Mouse (Mus musculus) heart, embryonic 11.5 days (tissue): Measurements from ENCODE around the gene Cd209d. TPM values are rescaled to one million over a fixed set of nuclear protein-coding genes. Genes with fewer than 3 reads are reported as not detected.
"Not testable (repeated sequence)": the region's sequence is repeated elsewhere in the genome, so short reads cannot be mapped to it uniquely, and the experiment has no call there.

Experiments used
- ATAC-seq: fragments of 200-750 bp; cut with Nextera tagmentation; replicated peaks from 2 replicates; pipeline ENCODE4 v1.8.0; 2017; ENCODE audit warnings: moderate library complexity; ENCODE audit not compliant: insufficient number of reproducible peaks, low FRiP score, low TSS enrichment
- H3K27ac ChIP-seq: fragments of 300-500 bp; sonication (generic); 2 replicates; pipeline ENCODE4 v1.5.1; 2014; ENCODE audit warnings: mild to moderate bottlenecking, low read depth, low read length
- H3K27me3 ChIP-seq: fragments of 300-500 bp; sonication (generic); 2 replicates; pipeline ENCODE4 v1.6.1; 2014; ENCODE audit warnings: mild to moderate bottlenecking, low read length, mixed read lengths; ENCODE audit not compliant: control insufficient read depth, insufficient read depth
- H3K36me3 ChIP-seq: fragments of 300-500 bp; sonication (generic); 2 replicates; pipeline ENCODE4 v1.6.1; 2014; ENCODE audit warnings: mild to moderate bottlenecking, low read length, moderate library complexity, mixed read lengths; ENCODE audit not compliant: control insufficient read depth, insufficient read depth
- H3K4me1 ChIP-seq: fragments of 300-500 bp; sonication (generic); 2 replicates; pipeline ENCODE4 v1.6.1; 2014; ENCODE audit warnings: low read length; ENCODE audit not compliant: control insufficient read depth, insufficient read depth
- H3K4me2 ChIP-seq: fragments of 300-500 bp; sonication (generic); 2 replicates; pipeline ENCODE4 v1.6.1; 2014; ENCODE audit warnings: mild to moderate bottlenecking, moderate library complexity
- H3K4me3 ChIP-seq: fragments of 300-500 bp; sonication (generic); 2 replicates; pipeline ENCODE4 v1.5.1; 2014; ENCODE audit warnings: low read depth, low read length
- H3K9ac ChIP-seq: fragments of 300-500 bp; sonication (generic); 2 replicates; pipeline ENCODE4 v1.6.1; 2014; ENCODE audit warnings: mild to moderate bottlenecking, low read depth, low read length, moderate library complexity
- H3K9me3 ChIP-seq: fragments of 300-500 bp; sonication (generic); replicated peaks from 2 replicates; pipeline ENCODE4 v1.6.1; 2016; ENCODE audit warnings: low read length; ENCODE audit not compliant: control insufficient read depth
- WGBS: fragments of 180-500 bp; shearing (Covaris S2); extraction: QIAGEN DNeasy Blood & Tissue Kit; methylation state at CpG from one replicate; pipeline ENCODE4 v1.1.7; 2014; ENCODE audit not compliant: insufficient replicate concordance; 5-methylcytosine and 5-hydroxymethylcytosine counted together
- polyA plus RNA-seq: library from polyadenylated mRNA; unstranded; fragments of >200 nt; fragmentation: Nextera tagmentation; extraction: Ambion mirVana; gene quantifications from 2 replicates; pipeline ENCODE4 v1.2.1, GENCODE M21; 2014

Cd209d gene
- not detected in 2 replicates for polyA plus RNA-seq

GRCm38 (mm10) chr8:3878455-3878854 lies at the start of gene Cd209d:
Gene Cd209d (minus strand): TSS chr8:3878555.
- 65% methylated on average over 4 of the region's 4 CpGs for WGBS
- ATAC-seq = no peak
- Histone ChIP-seq H3K9ac (no peak within 1 kb of the TSS), H3K4me1 (no peaks in the 10 kb centered on the region), H3K4me3 (no peak within 1 kb of the TSS), H3K36me3 (no peaks in the 10 kb centered on the region), H3K4me2 (no peak within 1 kb of the TSS), H3K9me3 (peaks cover 6% of the 10 kb centered on the region), H3K27ac (no peak within 1 kb of the TSS), H3K27me3 (no peaks in the 10 kb centered on the region)

- no peaks in the 10 kb centered on the region for H3K36me3 ChIP-seq
- 79% methylated on average over 3 of the region's 3 CpGs for WGBS
- no peaks in the 10 kb centered on the region for H3K4me1 ChIP-seq
- no peak for ATAC-seq
- H3K9ac ChIP-seq = no peak within 1 kb of the TSS
- H3K9me3 ChIP-seq = peaks cover 4% of the 10 kb centered on the region
- no peak within 1 kb of the TSS for H3K27ac ChIP-seq
- no peaks in the 10 kb centered on the region for H3K27me3 ChIP-seq
- no peak within 1 kb of the TSS for H3K4me2 ChIP-seq
- H3K4me3 ChIP-seq = no peak within 1 kb of the TSS
These were observed 48.4 kb upstream of the Cd209d start, which contains the start of gene Cd209b for GRCm38 (mm10) chr8:3926744-3927143. Gene Cd209b (minus strand): TSS chr8:3926844.

DNA sequence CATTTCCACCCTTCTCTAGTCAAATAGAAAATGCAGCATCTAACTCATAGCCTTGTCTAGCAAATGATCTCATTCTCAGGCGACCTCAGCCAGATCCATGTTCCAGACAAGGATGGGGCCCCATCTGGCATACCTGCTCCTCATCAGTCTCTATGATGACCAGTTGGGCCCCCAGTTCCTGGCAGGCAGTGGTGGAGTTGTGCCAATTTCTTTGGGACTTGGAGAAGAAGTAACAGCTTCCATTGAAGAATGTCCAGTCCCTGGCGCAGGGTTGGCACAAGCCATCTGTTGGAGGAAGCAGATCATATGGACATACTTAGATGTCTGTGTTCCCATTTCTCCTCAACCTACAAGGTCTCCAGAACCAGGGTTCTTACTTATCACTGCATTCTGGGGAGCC lies 2.2 kb downstream of the Cd209d start:
- WGBS = 68% methylated on average over 2 of the region's 2 CpGs
- peaks cover 10% of the 10 kb centered on the region for H3K9me3 ChIP-seq
- no peaks in the 10 kb centered on the region for H3K4me1 ChIP-seq
- ATAC-seq = no peak; the same call in 1 of the 2 replicates
- H3K27me3 ChIP-seq = no peaks in the 10 kb centered on the region
- no peaks in the 10 kb centered on the region for H3K36me3 ChIP-seq
- H3K4me3 ChIP-seq = no peak overlapping the region
- H3K4me2 ChIP-seq = no peak overlapping the region
- no peak overlapping the region for H3K9ac ChIP-seq
- H3K27ac ChIP-seq = no peak overlapping the region

GRCm38 (mm10) chr8:3862736-3863135 lies 15.6 kb downstream of the Cd209d start:
- H3K9ac ChIP-seq, H3K27ac ChIP-seq, H3K27me3 ChIP-seq, H3K4me3 ChIP-seq, ATAC-seq, H3K4me1 ChIP-seq, H3K36me3 ChIP-seq, H3K9me3 ChIP-seq, H3K4me2 ChIP-seq: not testable (repeated sequence)

DNA sequence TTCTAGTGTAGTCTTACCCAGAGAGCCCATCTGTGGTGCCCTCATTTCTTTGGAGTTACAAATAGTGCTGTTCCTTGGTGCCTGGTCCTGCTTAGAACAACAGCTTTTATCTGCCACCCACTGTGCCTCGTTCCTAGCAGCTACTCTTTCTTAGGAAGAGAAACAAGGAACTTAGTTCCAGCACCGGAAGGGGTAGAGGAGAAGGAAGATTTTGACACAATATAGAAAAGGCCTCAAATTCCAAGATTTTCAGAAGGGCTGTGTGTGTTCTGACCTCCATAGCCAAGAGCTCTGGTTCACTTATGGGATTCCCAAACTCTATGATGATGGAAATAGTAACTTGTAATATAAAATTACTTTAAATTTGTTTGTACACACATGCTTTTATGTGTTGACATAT lies 24.1 kb downstream of the Cd209d start, which contains the start of gene Cd209e:
Cd209e (minus strand) TSS at position 101 of the 400 bp plus-strand sequence.
- WGBS = 51% methylated on average over 2 of the region's 2 CpGs
- Histone ChIP-seq H3K9ac (no peak within 1 kb of the TSS), H3K4me1 (no peaks in the 10 kb centered on the region)

More for the DNA sequence above, 24.1 kb downstream of the Cd209d start, which contains the start of gene Cd209e:
- H3K27ac ChIP-seq = no peak within 1 kb of the TSS
- H3K4me2 ChIP-seq = no peak within 1 kb of the TSS
- H3K36me3 ChIP-seq = no peaks in the 10 kb centered on the region
- H3K9me3 ChIP-seq = no peaks in the 10 kb centered on the region; the same call in 1 of the 2 replicates
- ATAC-seq = no peak
- H3K4me3 ChIP-seq = no peak within 1 kb of the TSS
- H3K27me3 ChIP-seq = no peaks in the 10 kb centered on the region

Other genes starting within 250 kb of the Cd209d start
- gene Stxbp2, start 247.6 kb downstream of the Cd209d start, polyA plus RNA-seq = 57.7 and 60.2 TPM in 2 replicates
- gene Retn, start 222.8 kb downstream of the Cd209d start, polyA plus RNA-seq = not detected in 2 replicates
- not detected in 2 replicates for gene Mcemp1, start 212.8 kb downstream of the Cd209d start, polyA plus RNA-seq
- 9.4 and 12.2 TPM in 2 replicates for gene Fcor, start 206.2 kb downstream of the Cd209d start, polyA plus RNA-seq
- 26.3 and 33.2 TPM in 2 replicates for gene Trappc5, start 202.3 kb downstream of the Cd209d start, polyA plus RNA-seq
- 0.13 and 0.14 TPM in 2 replicates for gene Fcer2a, start 184.4 kb downstream of the Cd209d start, polyA plus RNA-seq
- gene Clec4g, start 157.9 kb downstream of the Cd209d start, polyA plus RNA-seq = 4.1 and 4.6 TPM in 2 replicates
- not detected in 2 replicates for gene Cd209a, start 129.6 kb downstream of the Cd209d start, polyA plus RNA-seq
- gene Cd209e, start 24.2 kb downstream of the Cd209d start, polyA plus RNA-seq = not detected in 2 replicates
- gene Cd209b, start 48.3 kb upstream of the Cd209d start, polyA plus RNA-seq = not detected in 2 replicates
- 0.23 and 0.62 TPM in 2 replicates for gene Cd209c, start 76.2 kb upstream of the Cd209d start, polyA plus RNA-seq
- not detected in 2 replicates for gene Cd209f, start 227.3 kb upstream of the Cd209d start, polyA plus RNA-seq